Mouse (Mus musculus) layer of hippocampus, adult 18-20 months (tissue): Measurements from ENCODE around the gene Hibch. TPM values are rescaled to one million over a fixed set of nuclear protein-coding genes. Genes with fewer than 3 reads are reported as not detected.
A peak's percentile ranks its signal among the peaks of the same experiment; 100 is the strongest.
"Not testable (repeated sequence)": the region's sequence is repeated elsewhere in the genome, so short reads cannot be mapped to it uniquely, and the experiment has no call there.

Experiments used
- DNase-seq, 2 experiments: peaks; one replicate each; pipeline ENCODE4 v3.0.0; 2022; ENCODE audit warnings: low spot score in 2 of 2
- total RNA-seq, 2 experiments: library from RNA; stranded (reverse); gene quantifications; 2 replicates each; pipeline ENCODE4 v1.2.3; 2021

The Hibch gene
- total RNA-seq, 2 experiments from 2014 or later = 17.7 to 18.0 TPM

DNA sequence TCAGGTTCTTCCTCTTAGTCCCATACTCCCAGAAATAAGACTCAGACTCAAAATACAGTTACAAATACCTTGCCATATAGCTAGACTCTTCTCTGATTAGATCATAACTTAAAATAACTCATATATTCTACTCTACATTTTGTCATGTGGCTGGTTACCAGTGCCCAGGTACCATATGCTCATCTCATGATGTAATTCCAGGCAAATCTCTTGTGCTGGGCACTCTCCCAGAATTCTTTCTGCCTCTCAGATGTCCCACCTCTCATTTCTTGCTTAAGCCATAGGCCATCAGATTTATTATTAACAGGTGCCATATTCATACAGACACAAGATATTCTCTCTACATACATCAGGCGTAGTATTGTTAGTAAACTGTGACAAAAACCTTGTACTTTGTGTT lies 23.1 kb downstream of the Hibch start:
- no peak for DNase-seq

- no peak for DNase-seq
Measured at GRCm38 (mm10) chr1:52884208-52884607, 39.5 kb downstream of the Hibch start.

DNA sequence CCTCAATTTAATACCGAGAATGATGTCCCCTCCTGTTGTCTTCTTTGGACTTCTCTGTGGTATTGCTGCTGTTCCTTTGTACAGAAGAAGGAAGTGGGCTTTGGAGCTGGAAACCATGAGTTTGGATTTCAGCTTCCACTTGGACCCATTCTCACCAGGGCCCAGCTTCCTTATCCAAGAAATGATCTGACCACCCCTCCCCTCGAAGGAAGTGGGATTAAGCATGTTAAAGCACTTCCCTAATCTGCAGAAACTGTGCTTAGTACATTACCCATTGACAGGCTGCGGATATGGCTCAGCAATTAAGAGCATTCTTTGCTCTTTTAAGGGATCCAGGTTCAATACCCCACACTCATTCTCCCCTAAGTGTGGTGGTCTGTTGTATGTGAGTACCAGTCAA lies 65.1 kb downstream of the Hibch start:
- no peak for DNase-seq

DNA sequence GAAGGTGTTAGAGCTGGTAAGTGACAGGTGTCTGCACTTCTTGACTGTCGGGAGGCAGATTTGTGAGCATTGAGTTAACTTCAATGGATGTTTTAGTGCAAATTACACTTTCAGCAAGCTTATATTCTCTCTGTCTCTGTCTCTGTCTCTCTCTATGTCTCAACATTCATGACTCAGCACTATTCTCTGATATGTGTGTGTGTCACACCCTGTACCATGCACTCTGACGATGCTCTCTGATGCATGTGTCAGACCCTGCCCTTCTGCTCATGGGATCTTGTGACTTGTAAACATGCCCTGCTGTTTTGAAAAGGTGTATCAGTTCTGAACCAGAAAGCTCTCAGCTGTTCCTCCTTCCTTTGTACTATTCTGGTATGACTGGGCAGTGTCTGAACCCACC lies 71.9 kb downstream of the Hibch start:
- no peak for DNase-seq

DNA sequence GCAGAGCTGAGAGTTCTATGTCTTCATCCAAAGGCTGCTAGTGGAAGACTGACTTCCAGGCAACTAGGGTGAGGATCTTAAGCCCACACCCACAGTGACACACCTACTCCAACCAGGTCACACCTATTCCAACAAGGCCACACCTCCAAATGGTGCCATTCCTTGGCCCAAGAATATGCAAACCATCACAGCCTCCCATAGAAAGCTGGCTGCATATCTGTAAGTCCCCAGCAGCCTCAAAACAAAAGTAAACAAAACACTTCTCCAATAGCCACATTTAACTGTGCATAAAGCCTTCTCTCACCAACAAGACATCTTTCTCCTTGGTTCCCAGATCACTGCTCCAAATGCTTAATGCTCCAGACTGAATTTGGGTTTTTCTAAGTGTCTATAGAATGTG lies 74.2 kb downstream of the Hibch start:
- DNase-seq = not testable (repeated sequence)

GRCm38 (mm10) chr1:52924482-52924881 lies 79.8 kb downstream of the Hibch start:
- not testable (repeated sequence) for DNase-seq

DNA sequence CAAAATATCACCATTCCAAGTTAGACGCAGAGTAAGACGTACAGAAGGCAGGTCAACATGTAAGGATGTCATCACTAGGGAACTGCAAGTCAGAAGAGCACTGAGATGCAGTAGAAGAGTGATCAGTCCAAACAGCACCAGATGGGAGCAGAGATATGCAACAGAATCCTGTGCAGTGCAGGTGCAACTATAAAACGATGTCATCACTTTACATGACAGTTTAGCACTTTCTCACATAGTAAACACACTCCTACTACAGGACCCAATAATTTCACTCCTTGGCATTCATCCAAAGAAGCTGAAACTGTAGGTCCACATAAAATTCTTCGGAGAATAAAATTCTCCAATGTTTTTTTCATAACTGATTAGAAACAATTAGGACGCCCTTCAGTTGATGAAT lies 89.8 kb downstream of the Hibch start:
- DNase-seq = no peak

DNA sequence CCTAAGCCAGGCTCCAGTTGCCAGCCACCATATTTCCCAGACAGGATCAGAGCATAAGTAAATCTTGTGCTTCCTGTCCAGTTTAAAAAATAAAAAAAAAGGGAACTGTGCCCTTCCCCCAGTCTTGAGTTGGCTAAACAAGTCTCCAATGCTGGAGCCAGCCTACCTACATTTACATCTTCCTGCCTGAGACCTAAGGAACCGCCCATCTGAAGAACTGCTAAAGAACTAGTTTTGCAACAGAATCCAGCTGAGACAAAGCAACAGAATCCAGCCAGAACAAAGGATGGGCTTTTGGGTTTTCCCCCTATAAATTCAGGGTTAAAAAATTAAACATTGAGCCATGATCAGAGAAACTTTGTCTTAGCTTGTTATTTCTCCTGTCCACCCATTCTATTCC lies 94.3 kb downstream of the Hibch start:
- DNase-seq = no peak

- DNase-seq = no peak
Measured at GRCm38 (mm10) chr1:52947895-52948294, 103.2 kb downstream of the Hibch start.

- no peak for DNase-seq
Measured at GRCm38 (mm10) chr1:52951146-52951868, 106.6 kb downstream of the Hibch start.

DNA sequence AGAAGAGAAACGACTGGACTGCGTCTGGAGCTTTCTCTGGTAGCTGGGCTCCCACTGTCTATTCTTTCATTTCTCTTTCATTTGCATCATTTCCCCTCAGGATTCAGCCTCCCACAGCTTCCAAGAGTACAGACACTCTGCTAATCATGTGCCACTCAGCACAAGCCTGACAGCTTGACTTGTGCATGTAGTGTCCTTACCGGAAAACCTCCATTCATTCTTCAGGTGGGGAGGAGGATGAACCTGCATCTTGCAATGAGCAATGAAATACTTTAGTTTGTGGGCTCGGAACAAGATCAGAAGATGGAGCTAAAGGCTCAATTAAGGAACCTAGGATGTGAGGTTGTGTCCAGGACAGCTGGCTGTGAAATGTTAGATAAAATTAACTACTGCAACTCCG lies 107.4 kb downstream of the Hibch start:
- peak in 1 of 2 experiments; percentile 50 for DNase-seq

GRCm38 (mm10) chr1:52952551-52953397 lies 108.0 kb downstream of the Hibch start:
- DNase-seq = no peak

- no peak for DNase-seq
Measured at GRCm38 (mm10) chr1:52953548-52953947, 108.8 kb downstream of the Hibch start.

GRCm38 (mm10) chr1:52954456-52954855 lies 109.7 kb downstream of the Hibch start:
- no peak for DNase-seq

GRCm38 (mm10) chr1:52955102-52955501 lies 110.4 kb downstream of the Hibch start:
- DNase-seq = peak in 1 of 2 experiments; percentile 72

DNA sequence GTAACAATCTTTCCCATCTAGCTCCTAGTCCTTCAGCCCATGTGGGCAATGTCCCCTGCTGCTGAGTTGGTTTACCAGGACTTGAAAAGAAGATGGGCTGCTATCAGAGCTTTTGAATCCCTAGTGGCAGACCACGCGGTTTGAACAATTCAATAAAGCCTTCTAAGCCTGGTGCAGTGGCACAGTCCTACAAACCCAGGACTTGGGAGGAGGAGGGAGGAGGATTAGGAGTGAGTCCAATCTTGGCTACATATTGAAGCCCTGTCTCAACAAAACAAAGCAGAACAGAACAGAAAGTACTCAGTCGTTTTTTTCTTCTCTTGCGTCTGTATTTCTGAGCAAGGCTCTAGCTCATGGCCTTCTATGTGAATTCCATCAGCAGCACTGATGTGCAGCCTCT lies 112.0 kb downstream of the Hibch start:
- DNase-seq = no peak

DNA sequence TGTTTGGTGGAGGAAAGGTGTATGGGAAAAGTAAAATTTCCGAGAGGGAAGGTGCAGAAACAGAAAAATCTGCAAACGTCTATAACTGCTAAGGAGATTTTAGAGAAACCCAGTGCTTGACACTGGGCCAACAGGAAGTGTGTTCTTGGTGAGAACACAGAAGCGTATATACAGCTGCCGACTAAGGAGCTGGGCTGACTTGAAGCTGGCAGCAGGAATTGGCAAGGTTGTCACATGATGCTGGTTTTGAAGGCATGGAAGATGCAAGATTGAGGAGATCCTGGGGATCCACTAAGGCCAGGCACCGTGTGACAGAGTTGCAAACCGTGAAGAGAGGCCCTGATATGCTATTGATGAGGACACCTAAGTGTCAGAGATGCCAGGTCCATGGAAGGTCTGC lies 115.5 kb downstream of the Hibch start:
- no peak for DNase-seq

DNA sequence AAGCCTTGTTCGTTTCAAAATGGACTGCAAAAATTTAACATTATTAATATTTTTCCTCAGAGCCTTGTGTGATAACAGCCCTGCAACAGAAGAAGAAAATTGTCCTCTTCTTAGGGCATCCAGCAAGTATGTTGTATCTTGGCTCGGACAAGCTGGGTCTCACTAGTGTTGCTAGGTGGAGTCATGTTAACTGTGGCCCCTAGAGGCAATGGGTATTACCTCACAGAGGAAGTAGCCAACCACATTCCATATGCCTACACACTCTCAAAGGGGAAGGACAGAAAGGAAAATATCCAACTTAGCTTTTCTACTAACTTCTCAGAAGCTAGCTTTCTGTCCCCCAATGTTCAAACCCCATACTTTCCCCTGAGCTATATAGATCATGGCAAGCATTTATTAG lies 118.4 kb downstream of the Hibch start:
- no peak for DNase-seq

DNA sequence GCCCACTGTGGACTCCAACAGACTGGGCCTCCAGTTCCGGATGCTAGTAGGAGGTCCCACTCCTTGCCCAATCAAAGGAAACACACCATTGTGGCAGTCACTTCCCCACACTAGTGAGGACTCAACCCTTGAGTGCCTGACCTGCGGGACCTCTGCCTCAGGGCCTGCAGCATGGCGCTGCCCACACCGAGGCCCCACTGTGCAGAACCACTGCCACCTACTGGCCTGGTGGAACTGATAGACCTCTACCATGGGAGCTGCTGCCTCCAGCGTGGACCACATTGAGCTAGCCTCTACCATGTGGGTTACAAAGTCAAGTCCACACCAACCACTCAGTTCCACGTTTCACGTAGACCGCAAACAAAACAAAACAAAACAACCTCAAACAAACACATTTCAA lies 119.9 kb downstream of the Hibch start:
- no peak for DNase-seq
